Mouse (Mus musculus) CH12.LX (cell line): Measurements from ENCODE around the gene Dpf3. TPM values are rescaled to one million over a fixed set of nuclear protein-coding genes. Genes with fewer than 3 reads are reported as not detected.

Experiments used
- DNase-seq: peaks from one replicate; pipeline ENCODE4 v3.0.0-alpha.2; 2013; ENCODE audit errors: extremely low read depth
- H3K27ac ChIP-seq: 2 replicates; pipeline ENCODE4 v1.5.1; 2012; ENCODE audit warnings: low read depth, mild to moderate bottlenecking, control low read depth, moderate library complexity; ENCODE audit not compliant: insufficient read depth
- H3K27me3 ChIP-seq: replicated peaks from 2 replicates; pipeline ENCODE3; 2012; ENCODE audit warnings: inconsistent platforms
- H3K36me3 ChIP-seq, 2 experiments: replicated peaks in 1 of 2; 2 replicates each; pipeline versions ENCODE3 to v1.6.1; 2012; ENCODE audit warnings: inconsistent platforms in 1 of 2, low read length in 1 of 2, mild to moderate bottlenecking in 1 of 2, mixed read lengths in 1 of 2, moderate library complexity in 1 of 2; ENCODE audit not compliant: control insufficient read depth in 1 of 2, insufficient read depth in 1 of 2
- H3K4me1 ChIP-seq, 2 experiments: 2 replicates each; pipeline ENCODE4 v1.6.1; 2012; ENCODE audit warnings: inconsistent platforms in 1 of 2, moderate library complexity in 1 of 2; ENCODE audit not compliant: insufficient read depth in 2 of 2, control insufficient read depth in 1 of 2
- H3K4me2 ChIP-seq: 2 replicates; pipeline ENCODE4 v1.6.1; 2012; ENCODE audit warnings: low read depth, mild to moderate bottlenecking, control low read depth; ENCODE audit not compliant: poor library complexity, insufficient read depth, severe bottlenecking
- H3K4me3 ChIP-seq, 3 experiments: fragments of 150-350 bp in 1 of 3; sonication (generic) in 1 of 3; replicated peaks in 1 of 3; 2 replicates each; pipeline versions ENCODE3 to v1.5.1; 2011 to 2012; ENCODE audit warnings: low read depth in 2 of 3, low read length in 2 of 3, mild to moderate bottlenecking in 2 of 3, moderate library complexity in 2 of 3, control low read depth in 1 of 3, improper control_type of control experiment in 1 of 3, inconsistent platforms in 1 of 3, mixed read lengths in 1 of 3; ENCODE audit not compliant: poor library complexity in 1 of 3
- H3K79me2 ChIP-seq: replicated peaks from 2 replicates; pipeline ENCODE4 v1.6.1; 2012; ENCODE audit warnings: mild to moderate bottlenecking, moderate library complexity; ENCODE audit not compliant: control insufficient read depth, poor library complexity, insufficient read depth, severe bottlenecking; ENCODE audit errors: extremely low read depth
- H3K9ac ChIP-seq: 2 replicates; pipeline ENCODE4 v1.6.1; 2012; ENCODE audit warnings: low read depth, mild to moderate bottlenecking, control low read depth, moderate library complexity; ENCODE audit not compliant: insufficient read depth
- H3K9me3 ChIP-seq: replicated peaks from 2 replicates; pipeline ENCODE3; 2012; ENCODE audit warnings: low read length, inconsistent platforms, mixed read lengths
- BHLHE40 ChIP-seq: IDR thresholded peaks from 2 replicates; pipeline ENCODE4 v1.6.1; 2011; ENCODE audit warnings: mild to moderate bottlenecking, low read depth, low read length, improper control_type of control experiment
- CHD1 ChIP-seq: IDR thresholded peaks from 2 replicates; pipeline ENCODE4 v1.6.1; 2012; ENCODE audit warnings: low read depth, low read length, improper control_type of control experiment, inconsistent platforms
- E2F4 ChIP-seq: IDR thresholded peaks from 2 replicates; pipeline ENCODE4 v1.6.1; 2011; ENCODE audit warnings: low read depth, low read length, improper control_type of control experiment; ENCODE audit not compliant: insufficient replicate concordance
- ELF1 ChIP-seq: IDR thresholded peaks from 2 replicates; pipeline ENCODE4 v1.6.1; 2014; ENCODE audit warnings: low read depth, mild to moderate bottlenecking, inconsistent platforms, low read length, improper control_type of control experiment
- ETS1 ChIP-seq: conservative IDR thresholded peaks from 2 replicates; pipeline ENCODE4 v1.6.1; 2012; ENCODE audit warnings: low read depth, mild to moderate bottlenecking, inconsistent platforms, low read length, improper control_type of control experiment, moderate library complexity
- GABPA ChIP-seq: IDR thresholded peaks from 2 replicates; pipeline ENCODE4 v1.6.1; 2012; ENCODE audit warnings: low read depth, low read length, improper control_type of control experiment, inconsistent platforms; ENCODE audit not compliant: insufficient replicate concordance
- IRF4 ChIP-seq: IDR thresholded peaks from 2 replicates; pipeline ENCODE4 v1.6.1; 2014; ENCODE audit warnings: low read depth, mild to moderate bottlenecking, inconsistent platforms, low read length, improper control_type of control experiment
- JUND ChIP-seq: conservative IDR thresholded peaks from 2 replicates; pipeline ENCODE4 v1.6.1; 2011; ENCODE audit warnings: low read depth, low read length, improper control_type of control experiment
- KAT2A ChIP-seq: IDR thresholded peaks from 2 replicates; pipeline ENCODE4 v1.6.1; 2012; ENCODE audit warnings: low read length, improper control_type of control experiment, inconsistent platforms; ENCODE audit not compliant: insufficient replicate concordance
- MAX ChIP-seq: IDR thresholded peaks from 2 replicates; pipeline ENCODE4 v1.6.1; 2011; ENCODE audit warnings: low read length, improper control_type of control experiment
- MEF2A ChIP-seq: IDR thresholded peaks from 2 replicates; pipeline ENCODE4 v1.6.1; 2014; ENCODE audit warnings: low read depth, mild to moderate bottlenecking, inconsistent platforms, low read length, improper control_type of control experiment, borderline replicate concordance
- MXI1 ChIP-seq: IDR thresholded peaks from 2 replicates; pipeline ENCODE4 v1.6.1; 2011; ENCODE audit warnings: mild to moderate bottlenecking, low read depth, low read length, improper control_type of control experiment
- MYC ChIP-seq: IDR thresholded peaks from 2 replicates; pipeline ENCODE4 v1.6.1; 2011; ENCODE audit warnings: low read depth, mild to moderate bottlenecking, improper control_type of control experiment, low read length
- NELFE ChIP-seq: IDR thresholded peaks from 2 replicates; pipeline ENCODE4 v1.6.1; 2011; ENCODE audit warnings: low read depth, low read length, improper control_type of control experiment
- NRF1 ChIP-seq: IDR thresholded peaks from 2 replicates; pipeline ENCODE4 v1.6.1; 2014; ENCODE audit warnings: low read depth, mild to moderate bottlenecking, inconsistent platforms, low read length, improper control_type of control experiment, moderate library complexity
- POLR2A ChIP-seq: IDR thresholded peaks from 2 replicates; pipeline ENCODE4 v1.6.1; 2011; ENCODE audit warnings: low read depth, mild to moderate bottlenecking, improper control_type of control experiment, low read length
- POLR2AphosphoS2 ChIP-seq: IDR thresholded peaks from 2 replicates; pipeline ENCODE4 v1.6.1; 2011; ENCODE audit warnings: low read depth, low read length, improper control_type of control experiment
- RAD21 ChIP-seq: IDR thresholded peaks from 2 replicates; pipeline ENCODE4 v1.6.1; 2011; ENCODE audit warnings: low read depth, mild to moderate bottlenecking, low read length, improper control_type of control experiment, moderate library complexity
- RCOR1 ChIP-seq: conservative IDR thresholded peaks from 2 replicates; pipeline ENCODE4 v1.6.1; 2012; ENCODE audit warnings: low read depth, mild to moderate bottlenecking, inconsistent platforms, low read length, improper control_type of control experiment
- SMC3 ChIP-seq: IDR thresholded peaks from 2 replicates; pipeline ENCODE4 v1.6.1; 2011; ENCODE audit warnings: low read depth, low read length, improper control_type of control experiment
- TBP ChIP-seq: conservative IDR thresholded peaks from 2 replicates; pipeline ENCODE4 v1.6.1; 2011; ENCODE audit warnings: low read depth, low read length, improper control_type of control experiment
- USF1 ChIP-seq: IDR thresholded peaks from 2 replicates; pipeline ENCODE4 v1.6.1; 2014; ENCODE audit warnings: low read depth, mild to moderate bottlenecking, inconsistent platforms, low read length, improper control_type of control experiment
- USF2 ChIP-seq: conservative IDR thresholded peaks from 2 replicates; pipeline ENCODE4 v1.6.1; 2011; ENCODE audit warnings: low read depth, low read length, improper control_type of control experiment
- ZKSCAN1 ChIP-seq: IDR thresholded peaks from 2 replicates; pipeline ENCODE4 v1.6.1; 2012; ENCODE audit warnings: low read depth, inconsistent platforms, low read length, improper control_type of control experiment, borderline replicate concordance
- ZMIZ1 ChIP-seq: IDR thresholded peaks from 2 replicates; pipeline ENCODE4 v1.6.1; 2012; ENCODE audit warnings: low read depth, mild to moderate bottlenecking, inconsistent platforms, low read length, improper control_type of control experiment
- dilution Hi-C: fragments of 300-500 bp; cut with MboI; formaldehyde crosslinking; loops from 2 replicates; pipeline ENCODE4 v1.14.3; 2020; ENCODE audit warnings: low sequenced_read_pairs; ENCODE audit not compliant: extremely low pct_unique_long_range_greater_than_20kb, extremely low pct_ligation_motif_present
- in situ Hi-C: fragments of 300-500 bp; cut with MboI; formaldehyde crosslinking; loops from 3 replicates; pipeline ENCODE4 v1.14.3; 2019; ENCODE audit warnings: low sequenced_read_pairs, low pct_ligation_motif_present, low pct_unique_long_range_greater_than_20kb, mixed read lengths
- polyA plus RNA-seq: library from polyadenylated mRNA; unstranded; fragments of >175 nt; gene quantifications from 2 replicates; pipeline ENCODE4 v1.2.1, GENCODE M21; 2012; ENCODE audit warnings: low read depth; ENCODE audit not compliant: insufficient read length
- total RNA-seq, 2 experiments: library from RNA; depleted of rRNA; stranded (reverse); fragments of 300-350 nt in 1 of 2; fragments of >200 nt in 1 of 2; gene quantifications; 2 replicates each; pipeline ENCODE4 v1.2.3; 2012 to 2014

Dpf3 gene
- total and polyA plus RNA-seq, 3 experiments = 0.42 to 1.2 (median 1.2) TPM

- H3K9ac ChIP-seq = no peak overlapping the region
- dilution Hi-C loops (no loop called here), in situ Hi-C loops (no loop called here)
- no peak overlapping the region for H3K4me3 ChIP-seq
- H3K9me3 ChIP-seq = no peaks in the 10 kb centered on the region
- DNase-seq = no peak
- no peak for TF ChIP-seq ETS1
- TF ChIP-seq ZKSCAN1 = no peak
- no peak for TF ChIP-seq JUND
- no peak for TF ChIP-seq MAX
- no peak for TF ChIP-seq CHD1
- TF ChIP-seq MXI1 = no peak
- no peak for TF ChIP-seq TBP
- TF ChIP-seq USF2 = no peak
- no peak for TF ChIP-seq IRF4
- no peak for TF ChIP-seq MEF2A
- no peak overlapping the region for H3K4me2 ChIP-seq
- no peak overlapping the region for H3K27ac ChIP-seq
- no peaks in the 10 kb centered on the region for H3K79me2 ChIP-seq
- H3K27me3 ChIP-seq = peaks cover 9% of the 10 kb centered on the region
- peaks cover 2 to 7% of the 10 kb centered on the region in 2 experiments; a peak in 2 of 4 replicates for H3K4me1 ChIP-seq
- H3K36me3 ChIP-seq = no peaks in the 10 kb centered on the region
Observed at GRCm38 (mm10) chr12:83481439-83481838, 6.1 kb downstream of the Dpf3 start.

GRCm38 (mm10) chr12:83479818-83480401, 7.6 kb downstream of the Dpf3 start:
- Histone ChIP-seq H3K4me1 (peaks cover 2 to 7% of the 10 kb centered on the region in 2 experiments; a peak in 2 of 4 replicates), H3K36me3 (no peaks in the 10 kb centered on the region), H3K9ac (no peak overlapping the region), H3K4me3 (no peak overlapping the region), H3K27ac (no peak overlapping the region), H3K79me2 (no peaks in the 10 kb centered on the region), H3K4me2 (no peak overlapping the region), H3K9me3 (no peaks in the 10 kb centered on the region)
- in situ Hi-C loops = no loop called here
- TF ChIP-seq NELFE (no peak), NRF1 (no peak), ELF1 (no peak), BHLHE40 (no peak), ZKSCAN1 (no peak), POLR2AphosphoS2 (no peak), KAT2A (no peak), JUND (no peak), USF1 (no peak), E2F4 (no peak), RCOR1 (no peak), USF2 (no peak), GABPA (no peak), ZMIZ1 (no peak), POLR2A (no peak), SMC3 (no peak), MYC (no peak), RAD21 (no peak)
- TF ChIP-seq, all 38 proteins: peak for 0
- dilution Hi-C loops = no loop called here
- no peaks in the 10 kb centered on the region for H3K27me3 ChIP-seq
- DNase-seq = no peak
